Mouse (Mus musculus): ENCODE data around the gene Mat2a.
"Not testable (repeated sequence)": the region's sequence is repeated elsewhere in the genome, so short reads cannot be mapped to it uniquely, and the experiment has no call there.

Gene Mat2a

GRCm38 (mm10) chr6:72439355-72440185, at the start of gene Mat2a:
Gene Mat2a (minus strand): TSS chr6:72439558.
- peak; percentile 97 for DNase-seq (ENCODE audit: low read depth, low spot score)

- DNase-seq (ENCODE audit: low read depth, low spot score): no peak
Observed at GRCm38 (mm10) chr6:72488850-72489249, 49.5 kb upstream of the Mat2a start.

- no peak for DNase-seq (ENCODE audit: low read depth, low spot score)
Observed at GRCm38 (mm10) chr6:72487282-72487681, 47.9 kb upstream of the Mat2a start.

- DNase-seq (ENCODE audit: low read depth, low spot score): no peak
Observed at GRCm38 (mm10) chr6:72486307-72486706, 46.9 kb upstream of the Mat2a start.

- DNase-seq (ENCODE audit: low read depth, low spot score): no peak
Observed at GRCm38 (mm10) chr6:72484887-72485286, 45.5 kb upstream of the Mat2a start.

- no peak for DNase-seq (ENCODE audit: low read depth, low spot score)
Observed at GRCm38 (mm10) chr6:72482156-72482555, 42.8 kb upstream of the Mat2a start.

GRCm38 (mm10) chr6:72480422-72480702, 41.0 kb upstream of the Mat2a start:
- DNase-seq (ENCODE audit: low read depth, low spot score): no peak

GRCm38 (mm10) chr6:72479645-72480421, 40.5 kb upstream of the Mat2a start:
- DNase-seq (ENCODE audit: low read depth, low spot score): no peak

- not testable (repeated sequence) for DNase-seq (ENCODE audit: low read depth, low spot score)
Observed at GRCm38 (mm10) chr6:72478691-72479090, 39.3 kb upstream of the Mat2a start.

GRCm38 (mm10) chr6:72477621-72478020, 38.3 kb upstream of the Mat2a start:
- no peak for DNase-seq (ENCODE audit: low read depth, low spot score)

GRCm38 (mm10) chr6:72476836-72477235, 37.5 kb upstream of the Mat2a start:
- DNase-seq (ENCODE audit: low read depth, low spot score): no peak

GRCm38 (mm10) chr6:72475221-72475985, 36.0 kb upstream of the Mat2a start:
- peak; percentile 42 for DNase-seq (ENCODE audit: low read depth, low spot score)

GRCm38 (mm10) chr6:72473264-72474041, 34.1 kb upstream of the Mat2a start:
- DNase-seq (ENCODE audit: low read depth, low spot score): no peak

- no peak for DNase-seq (ENCODE audit: low read depth, low spot score)
Observed at GRCm38 (mm10) chr6:72466171-72466570, 26.8 kb upstream of the Mat2a start.

GRCm38 (mm10) chr6:72465361-72466157, 26.2 kb upstream of the Mat2a start:
- DNase-seq (ENCODE audit: low read depth, low spot score): no peak

GRCm38 (mm10) chr6:72462550-72463257, 23.3 kb upstream of the Mat2a start:
- not testable (repeated sequence) for DNase-seq (ENCODE audit: low read depth, low spot score)

GRCm38 (mm10) chr6:72460036-72460801, 20.9 kb upstream of the Mat2a start:
- DNase-seq (ENCODE audit: low read depth, low spot score): no peak

- DNase-seq (ENCODE audit: low read depth, low spot score): no peak
Observed at GRCm38 (mm10) chr6:72458921-72459320, 19.6 kb upstream of the Mat2a start.

- DNase-seq (ENCODE audit: low read depth, low spot score): no peak
Observed at GRCm38 (mm10) chr6:72458418-72458817, 19.1 kb upstream of the Mat2a start.

All from telencephalon, adult 2 months (tissue).